Mouse (Mus musculus) urinary bladder, postnatal 25 days (tissue): ENCODE data around the gene Ralgps1.

Source experiments
- DNase-seq: peaks from one replicate; pipeline ENCODE4 v3.0.0; 2022; ENCODE audit warnings: low spot score

Gene Ralgps1

GRCm38 (mm10) chr2:33321641-33322040 lies 49.6 kb downstream of the Ralgps1 start:
- DNase-seq: no peak

- no peak for DNase-seq
Measured at GRCm38 (mm10) chr2:33321031-33321430, 50.3 kb downstream of the Ralgps1 start.

GRCm38 (mm10) chr2:33320568-33320967 lies 50.7 kb downstream of the Ralgps1 start:
- DNase-seq: no peak

GRCm38 (mm10) chr2:33319934-33320333 lies 51.4 kb downstream of the Ralgps1 start:
- no peak for DNase-seq

GRCm38 (mm10) chr2:33319455-33319854 lies 51.8 kb downstream of the Ralgps1 start:
- DNase-seq: no peak

- no peak for DNase-seq
Measured at GRCm38 (mm10) chr2:33318491-33318964, 52.8 kb downstream of the Ralgps1 start.

- peak; percentile 67 for DNase-seq
Measured at GRCm38 (mm10) chr2:33316516-33316915, 54.8 kb downstream of the Ralgps1 start.

- DNase-seq: no peak
Measured at GRCm38 (mm10) chr2:33316063-33316405, 55.3 kb downstream of the Ralgps1 start.

GRCm38 (mm10) chr2:33315233-33316062 lies 55.8 kb downstream of the Ralgps1 start:
- no peak for DNase-seq

GRCm38 (mm10) chr2:33309426-33309825 lies 61.9 kb downstream of the Ralgps1 start:
- DNase-seq: no peak

GRCm38 (mm10) chr2:33306565-33306964 lies 64.7 kb downstream of the Ralgps1 start:
- DNase-seq: no peak

- DNase-seq: no peak
Measured at GRCm38 (mm10) chr2:33303416-33303947, 67.8 kb downstream of the Ralgps1 start.

- no peak for DNase-seq
Measured at GRCm38 (mm10) chr2:33302828-33303227, 68.5 kb downstream of the Ralgps1 start.

GRCm38 (mm10) chr2:33302405-33302804 lies 68.9 kb downstream of the Ralgps1 start:
- no peak for DNase-seq

- DNase-seq: no peak
Measured at GRCm38 (mm10) chr2:33300371-33301046, 70.8 kb downstream of the Ralgps1 start.

GRCm38 (mm10) chr2:33298928-33299327 lies 72.4 kb downstream of the Ralgps1 start:
- no peak for DNase-seq

- DNase-seq: no peak
Measured at GRCm38 (mm10) chr2:33295115-33295514, 76.2 kb downstream of the Ralgps1 start.

GRCm38 (mm10) chr2:33292057-33292456 lies 79.2 kb downstream of the Ralgps1 start:
- no peak for DNase-seq

GRCm38 (mm10) chr2:33290491-33290890 lies 80.8 kb downstream of the Ralgps1 start:
- DNase-seq: no peak

- DNase-seq: no peak
Measured at GRCm38 (mm10) chr2:33288837-33289236, 82.4 kb downstream of the Ralgps1 start.

GRCm38 (mm10) chr2:33283674-33284073 lies 87.6 kb downstream of the Ralgps1 start:
- no peak for DNase-seq

GRCm38 (mm10) chr2:33282877-33283276 lies 88.4 kb downstream of the Ralgps1 start:
- peak; percentile 21 for DNase-seq

- DNase-seq: no peak
Measured at GRCm38 (mm10) chr2:33281807-33282206, 89.5 kb downstream of the Ralgps1 start.
